Mouse (Mus musculus) Patski (cell line): ENCODE measurements around the gene Uggt1. TPM values are rescaled to one million over a fixed set of nuclear protein-coding genes. Genes with fewer than 3 reads are reported as not detected.
A peak's percentile ranks its signal among the peaks of the same experiment; 100 is the strongest.

Source experiments
- ATAC-seq: fragments of 100-300 bp; one replicate; pipeline ENCODE4 v1.8.0; 2021
- CTCF ChIA-PET: fragments of 350-600 bp; sonication (Branson Sonifier 250); formaldehyde crosslinking; loops from one replicate; lab custom pipeline; 2022; ENCODE audit warnings: inconsistent platforms; lab: Charles Lee
- POLR2A ChIA-PET: fragments of 350-600 bp; sonication (Branson Sonifier 250); formaldehyde crosslinking; loops from one replicate; lab custom pipeline; 2022; ENCODE audit warnings: antibody characterized with exemption, inconsistent platforms; lab: Charles Lee
- DNase-seq: peaks from one replicate; pipeline ENCODE4 v3.0.0-alpha.2; 2011; ENCODE audit warnings: low read depth, low spot score
- H3K27me3 ChIP-seq: fragments of 371-371 bp; one replicate; pipeline ENCODE4 v1.5.1; 2021
- CTCF ChIP-seq: fragments of 100-300 bp; IDR thresholded peaks from one replicate; pipeline ENCODE4 v1.5.1; 2021
- in situ Hi-C: fragments of 300-500 bp; cut with MboI; formaldehyde crosslinking; loops from 3 replicates; pipeline ENCODE4 v1.11.1; 2018; ENCODE audit warnings: low pct_unique_long_range_greater_than_20kb, mixed read lengths
- polyA plus RNA-seq: library from polyadenylated mRNA; unstranded; gene quantifications from one replicate; pipeline ENCODE4 v1.2.3, GENCODE M21; 2021

The Uggt1 gene
- polyA plus RNA-seq, result 77.3 TPM

DNA sequence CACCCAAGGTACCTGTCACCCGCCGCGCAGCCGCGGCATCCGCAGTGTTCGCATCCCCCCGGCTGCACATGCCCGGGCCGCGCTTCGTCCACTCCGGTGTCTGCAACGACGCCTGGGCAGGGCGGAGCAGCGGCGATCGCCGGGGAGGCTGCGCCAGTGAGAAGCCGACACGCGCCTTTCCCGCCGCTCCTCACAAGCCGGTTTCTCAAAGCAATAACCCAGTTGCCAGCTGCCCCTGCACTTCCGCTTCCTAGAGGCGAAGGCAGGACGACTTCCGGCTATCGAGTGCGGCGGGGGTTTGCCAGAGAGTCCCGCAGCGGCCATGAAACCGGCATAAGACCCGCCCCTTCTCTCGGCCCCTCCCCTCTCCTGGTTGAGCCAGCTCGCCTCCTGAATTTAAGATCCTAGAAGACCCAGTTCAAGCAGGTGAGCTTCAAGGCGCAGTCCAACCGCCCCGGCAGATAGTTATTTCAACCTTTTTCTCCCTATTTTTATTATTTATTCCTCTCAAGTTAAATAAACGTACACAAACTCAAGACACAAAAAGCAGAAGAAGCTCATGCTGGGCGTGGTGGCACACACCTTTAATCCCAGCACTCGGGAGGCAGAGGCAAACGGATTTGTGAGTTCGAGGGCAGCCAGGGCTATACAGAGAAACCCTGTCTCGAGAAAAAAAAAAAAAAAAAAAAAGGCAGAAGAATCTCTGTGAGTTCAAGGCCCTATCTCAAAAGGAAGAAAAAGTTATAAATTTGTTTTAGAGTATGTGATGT lies at the start of gene Uggt1:
Gene Uggt1, minus strand, starts transcription at position 663 of the 770 bp plus-strand sequence.
- CTCF ChIA-PET, result interaction anchor here (1.2 to 4.2 kb wide), 6 partner anchors 9 to 33 kb away, joined by 3 to 19 read pairs (median 4); no protein-coding TSS in a partner anchor
- peak; percentile 88 for ATAC-seq
- TF ChIP-seq CTCF, result no peak

DNA sequence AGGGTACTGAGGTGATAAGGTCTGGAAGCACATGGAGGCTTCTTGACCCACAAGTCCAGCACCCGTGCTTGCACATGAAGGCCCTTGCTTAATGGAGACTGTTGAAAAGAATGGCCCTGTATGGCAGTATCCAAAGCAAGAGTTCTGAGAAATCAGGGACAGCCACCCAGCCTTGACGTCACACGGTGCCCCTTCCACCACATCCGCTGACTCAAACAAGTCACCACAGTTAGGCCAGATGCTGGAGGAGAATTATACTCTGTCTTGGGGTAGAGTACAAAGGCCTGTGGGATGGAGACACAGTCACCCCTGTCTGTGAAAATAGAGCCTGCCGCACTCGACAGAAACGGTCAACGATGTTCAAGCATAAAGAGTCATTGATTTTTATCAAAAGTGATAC lies 49.0 kb upstream of the Uggt1 start:
- in situ Hi-C loops, result no loop called here
- TF ChIP-seq CTCF, result no peak
- ChIA-PET POLR2A (no interaction called here), CTCF (no interaction called here)
- DNase-seq, result no peak
- ATAC-seq, result no peak
- H3K27me3 ChIP-seq, result peaks cover 3% of the 10 kb centered on the region

More for the DNA sequence above, at the start of gene Uggt1:
- DNase-seq, result peak; percentile 63
- in situ Hi-C loops, result no loop called here
- POLR2A ChIA-PET, result interaction anchor here (0.7 kb wide), 3 partner anchors 145 to 549 kb away, joined by 3 to 4 read pairs (median 4); no protein-coding TSS in a partner anchor
- H3K27me3 ChIP-seq, result no peaks in the 10 kb centered on the region

DNA sequence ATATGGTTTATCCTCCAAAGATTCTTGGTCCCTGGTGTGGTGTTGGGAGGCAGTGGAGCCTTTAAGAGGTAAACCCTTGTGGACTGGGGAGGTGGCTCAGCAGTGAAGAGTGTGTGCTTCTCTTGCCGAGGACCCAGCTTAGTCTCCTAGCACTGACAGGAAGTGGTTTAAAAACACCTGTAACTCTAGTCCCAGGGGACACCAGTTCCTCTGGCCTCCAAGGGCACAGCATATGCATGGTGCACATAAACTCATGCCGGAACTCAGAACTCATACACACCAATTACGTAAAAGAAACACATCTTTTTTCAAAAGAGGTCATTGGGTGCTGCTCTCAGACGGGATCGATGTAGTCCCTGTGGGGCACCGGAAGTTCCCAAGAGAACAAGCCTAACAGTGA lies 37.3 kb upstream of the Uggt1 start:
- DNase-seq, result no peak
- no peaks in the 10 kb centered on the region for H3K27me3 ChIP-seq
- ChIA-PET POLR2A (no interaction called here), CTCF (no interaction called here)
- TF ChIP-seq CTCF, result no peak
- in situ Hi-C loops, result no loop called here
- no peak for ATAC-seq

DNA sequence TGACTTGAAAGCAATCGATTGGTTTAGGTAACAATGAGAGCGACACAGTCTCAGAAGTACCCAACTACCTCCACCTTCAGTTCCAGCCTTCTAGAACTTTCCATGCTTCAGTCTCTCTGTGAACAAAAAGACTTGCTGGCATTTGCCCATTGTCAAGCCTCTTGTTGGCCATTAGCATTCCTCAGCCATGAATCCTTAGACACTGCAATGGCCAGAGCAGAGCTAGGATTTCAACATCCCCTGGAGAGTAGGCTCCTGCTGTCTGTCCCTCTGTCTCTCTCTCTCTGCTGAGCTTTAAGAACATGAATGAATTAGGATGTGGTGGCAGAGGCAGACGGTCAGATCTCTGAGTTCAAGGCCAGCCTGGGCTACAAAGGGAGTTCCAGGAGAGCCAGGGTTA lies 36.4 kb upstream of the Uggt1 start:
- no peak for TF ChIP-seq CTCF
- ChIA-PET POLR2A (no interaction called here), CTCF (interaction anchor here (1.9 kb wide), 1 partner anchor 31 kb away, joined by 5 read pairs; no protein-coding TSS in a partner anchor)

DNA sequence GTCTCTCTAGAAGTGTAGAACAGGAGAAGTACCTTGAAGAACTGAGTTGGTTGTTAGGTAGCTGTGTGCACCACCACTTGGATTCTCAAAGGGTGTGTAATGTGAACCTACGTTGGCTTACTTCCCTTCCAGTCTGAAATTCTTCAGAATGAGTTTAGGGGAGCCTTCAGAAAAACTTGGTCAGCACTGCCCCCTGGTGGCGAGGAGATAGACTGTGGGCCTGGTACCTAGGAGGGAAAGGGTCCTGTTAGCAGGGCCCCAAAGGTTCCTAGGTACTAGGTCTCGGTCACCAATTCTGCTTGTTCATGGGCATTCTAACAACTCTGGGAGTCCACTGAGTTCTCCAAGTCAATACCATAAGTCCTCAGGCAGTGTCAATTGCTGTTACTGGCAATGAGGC lies 34.7 kb upstream of the Uggt1 start:
- H3K27me3 ChIP-seq, result no peaks in the 10 kb centered on the region
- ATAC-seq (peak; percentile 54), DNase-seq (peak; percentile 46)
- POLR2A ChIA-PET, result no interaction called here
- CTCF ChIA-PET, result interaction anchor here (0.6 to 1.9 kb wide), 4 partner anchors 15 to 127 kb away, joined by 3 to 5 read pairs (median 4); no protein-coding TSS in a partner anchor
- in situ Hi-C loops, result loop anchor here (5.0 kb wide), 1 partner anchor 132 kb away; no protein-coding TSS in a partner anchor
- no peak for TF ChIP-seq CTCF

More for the DNA sequence above, 36.4 kb upstream of the Uggt1 start:
- in situ Hi-C loops, result no loop called here
- no peaks in the 10 kb centered on the region for H3K27me3 ChIP-seq
- peak; percentile 77 for ATAC-seq
- DNase-seq, result peak; percentile 47

DNA sequence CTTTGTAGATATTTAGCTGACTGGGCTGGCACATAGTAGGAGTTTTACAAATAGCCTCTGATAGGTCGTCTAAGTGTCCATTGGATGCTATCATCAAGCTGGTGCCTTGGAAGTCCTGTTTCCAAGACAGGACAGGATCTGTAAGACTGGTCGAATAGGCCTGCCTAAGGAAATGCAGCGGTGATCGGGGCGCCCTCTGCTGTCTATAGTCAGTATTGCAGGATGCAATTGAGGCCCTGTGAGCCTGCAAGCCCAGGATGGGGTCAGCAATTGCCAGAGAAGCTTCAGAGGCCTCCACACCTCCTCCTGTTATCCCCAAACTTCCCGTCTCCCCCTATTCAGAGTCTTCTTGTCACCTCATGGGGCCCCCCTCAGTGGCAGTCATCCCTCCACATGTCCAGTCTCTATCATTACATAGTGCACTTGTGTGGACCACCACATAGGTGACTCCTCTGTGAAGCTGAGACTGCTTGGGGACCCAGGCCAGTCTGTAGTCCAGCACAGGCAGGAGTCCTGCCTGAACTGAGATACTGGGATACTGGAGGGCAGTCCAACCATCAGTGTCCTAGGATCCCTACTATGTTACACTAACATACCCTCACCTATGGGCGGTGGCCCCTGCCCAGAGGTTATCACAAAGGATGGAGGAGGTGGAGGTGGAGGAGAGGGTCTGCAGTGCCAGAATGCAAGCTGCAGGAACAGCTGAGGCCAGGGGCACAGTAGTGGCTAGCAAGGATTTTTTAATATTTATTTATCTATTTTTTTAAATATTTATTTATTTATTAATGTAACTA lies 32.9 kb upstream of the Uggt1 start:
- ATAC-seq, result no peak
- no peak for DNase-seq
- no peaks in the 10 kb centered on the region for H3K27me3 ChIP-seq
- in situ Hi-C loops, result loop anchor here (5.0 kb wide), 1 partner anchor 130 kb away; no protein-coding TSS in a partner anchor
- no peak for TF ChIP-seq CTCF
- ChIA-PET POLR2A (no interaction called here), CTCF (interaction anchor here (0.8 to 1.7 kb wide), 4 partner anchors 8 to 143 kb away, joined by 3 to 8 read pairs (median 4); no protein-coding TSS in a partner anchor)

DNA sequence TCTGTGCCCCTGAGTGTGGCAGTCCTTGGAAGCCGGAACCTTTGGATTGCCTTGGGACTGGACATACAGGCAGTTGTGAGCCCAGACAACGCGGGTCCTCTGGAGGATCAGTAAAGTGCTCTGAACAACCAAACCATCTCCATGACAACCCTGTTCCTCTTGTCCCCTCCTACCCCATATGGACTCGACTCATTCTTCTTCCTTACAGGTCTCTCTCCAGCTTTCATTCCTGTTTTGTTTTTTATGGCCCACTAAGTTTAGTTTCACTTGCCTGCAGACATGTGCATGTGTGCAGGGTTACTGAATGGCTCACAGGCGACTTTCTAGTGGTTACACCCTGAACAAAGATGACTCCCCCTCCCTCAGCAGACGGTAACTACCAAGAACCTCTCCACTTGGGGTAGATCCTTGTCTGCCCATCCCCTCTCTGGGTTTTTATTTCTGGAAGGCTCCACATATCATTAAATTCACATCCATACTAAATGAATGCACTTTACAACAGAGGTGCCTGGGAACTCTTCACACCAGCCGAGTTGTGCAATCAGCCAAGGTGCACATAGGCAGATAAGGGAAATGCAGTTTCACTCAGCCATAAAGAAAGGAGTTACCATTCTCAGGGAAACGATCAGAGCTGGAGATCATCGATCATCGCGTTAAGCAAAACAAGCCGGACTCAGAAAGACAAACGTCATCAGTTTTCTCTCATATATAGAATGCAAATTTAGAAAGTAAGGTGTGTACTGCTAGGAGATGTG lies 31.3 kb upstream of the Uggt1 start:
- POLR2A ChIA-PET, result interaction anchor here (0.6 kb wide), 1 partner anchor 13 kb away, joined by 3 read pairs; no protein-coding TSS in a partner anchor
- CTCF ChIA-PET, result no interaction called here

DNA sequence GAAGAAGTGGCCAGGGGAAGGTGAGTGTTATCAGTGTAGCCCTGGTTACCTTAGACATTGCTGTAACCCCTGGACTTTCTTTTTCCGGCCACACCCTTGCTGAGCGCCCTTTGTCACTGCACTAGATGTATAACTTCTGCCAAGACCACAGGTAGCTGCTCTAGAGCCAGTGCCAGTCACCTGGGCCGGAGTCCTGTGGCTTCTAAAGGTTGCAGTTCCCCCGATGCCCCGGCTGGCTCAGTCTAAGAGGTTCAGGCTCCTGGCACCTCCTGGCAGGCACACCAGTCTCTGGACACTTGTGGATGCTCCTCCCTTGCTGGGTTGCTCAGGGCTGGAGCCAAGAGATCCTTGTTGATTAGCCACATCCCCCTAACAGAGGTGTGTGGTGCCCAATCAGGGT lies 29.9 kb upstream of the Uggt1 start, which contains the start of gene Neurl3:
Gene Neurl3, minus strand, starts transcription at position 225 of the 400 bp plus-strand sequence.
- DNase-seq, result no peak
- no peak for TF ChIP-seq CTCF
- no peak for ATAC-seq
- CTCF ChIA-PET, result interaction anchor here (1.0 kb wide), 2 partner anchors 14 to 936 kb away, joined by 3 read pairs; no protein-coding TSS in a partner anchor
- H3K27me3 ChIP-seq, result no peaks in the 10 kb centered on the region
- in situ Hi-C loops, result loop anchor here (25.0 kb wide), 2 partner anchors 737 to 1412 kb away; no protein-coding TSS in a partner anchor
- POLR2A ChIA-PET, result interaction anchor here (1.2 kb wide), 1 partner anchor 21 kb away, joined by 3 read pairs; no protein-coding TSS in a partner anchor

More for the DNA sequence above, 31.3 kb upstream of the Uggt1 start:
- no peak for DNase-seq
- TF ChIP-seq CTCF, result no peak
- no peak for ATAC-seq
- in situ Hi-C loops, result loop anchor here (5.0 kb wide), 1 partner anchor 129 kb away; no protein-coding TSS in a partner anchor
- H3K27me3 ChIP-seq, result no peaks in the 10 kb centered on the region

DNA sequence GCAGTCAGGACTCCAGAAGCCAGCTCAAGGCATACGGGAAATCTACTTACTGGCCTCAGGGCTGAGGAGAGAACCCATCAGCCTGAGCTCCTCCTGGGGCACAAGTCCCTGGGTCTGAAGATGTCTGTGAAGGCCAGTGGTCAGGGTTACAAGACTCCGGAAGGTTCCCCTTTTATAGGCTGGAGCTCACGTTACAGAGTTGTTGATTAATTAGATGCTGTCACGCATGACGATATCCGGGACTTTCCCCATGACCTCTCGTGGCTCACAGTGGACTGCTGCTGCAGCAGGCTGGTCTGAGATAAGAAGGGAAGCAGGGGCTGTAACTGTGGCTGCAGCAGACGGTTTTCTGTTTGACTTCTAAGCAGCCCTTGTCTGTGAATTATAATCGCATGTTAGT lies 28.8 kb upstream of the Uggt1 start:
- peak; percentile 67 for DNase-seq
- ATAC-seq, result peak; percentile 66
- ChIA-PET CTCF (interaction anchor here (0.8 to 1.1 kb wide), 2 partner anchors 10 to 21 kb away, joined by 3 read pairs; no protein-coding TSS in a partner anchor), POLR2A (interaction anchor here (0.8 kb wide), 1 partner anchor 12 kb away, joined by 6 read pairs; no protein-coding TSS in a partner anchor)
- no peaks in the 10 kb centered on the region for H3K27me3 ChIP-seq
- in situ Hi-C loops, result loop anchor here (25.0 kb wide), 2 partner anchors 736 to 1411 kb away; no protein-coding TSS in a partner anchor
- TF ChIP-seq CTCF, result no peak
